Mouse (Mus musculus) heart, adult 9 months (tissue): ENCODE measurements at regions not wholly inside any gene's neighbourhood (a gene's known extent, or its start where the extent isn't known, plus 50 kb on each side); places are given as distances from the start of the nearest gene placed in this dataset.

ENCODE experiments used
- DNase-seq, 2 experiments: peaks; one replicate each; pipeline ENCODE4 v3.0.0; 2022; ENCODE audit warnings: low spot score in 2 of 2

DNA sequence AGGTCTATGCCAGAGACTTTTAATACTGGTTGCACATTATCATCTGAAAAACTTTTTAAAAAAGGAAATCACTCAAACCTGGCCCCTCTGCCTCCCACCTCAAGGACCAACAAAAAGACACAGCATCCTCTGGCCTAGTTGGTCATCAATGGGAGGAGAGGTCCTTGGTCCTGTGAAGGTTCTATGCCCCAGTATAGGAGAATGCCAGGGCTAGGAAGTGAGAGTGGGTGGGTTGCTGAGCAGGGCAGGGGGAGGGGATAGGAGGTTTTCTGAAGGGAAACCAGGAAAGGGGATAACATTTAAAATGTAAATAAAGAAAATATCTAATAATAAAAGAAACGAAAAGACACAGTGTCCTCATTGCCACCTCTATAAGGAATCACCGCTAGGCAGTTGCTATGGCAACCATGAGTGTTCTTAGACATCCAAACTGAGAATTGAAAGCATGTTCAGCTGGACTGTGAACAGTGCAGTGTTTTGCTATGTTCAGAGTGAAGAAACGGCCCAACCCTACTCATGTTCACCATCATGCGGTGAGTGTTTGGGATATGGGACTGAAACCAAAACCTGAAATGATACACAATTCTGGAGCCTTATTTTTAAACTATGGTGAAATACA lies 82.5 kb upstream of the 4933402D24Rik start:
- DNase-seq = no peak

DNA sequence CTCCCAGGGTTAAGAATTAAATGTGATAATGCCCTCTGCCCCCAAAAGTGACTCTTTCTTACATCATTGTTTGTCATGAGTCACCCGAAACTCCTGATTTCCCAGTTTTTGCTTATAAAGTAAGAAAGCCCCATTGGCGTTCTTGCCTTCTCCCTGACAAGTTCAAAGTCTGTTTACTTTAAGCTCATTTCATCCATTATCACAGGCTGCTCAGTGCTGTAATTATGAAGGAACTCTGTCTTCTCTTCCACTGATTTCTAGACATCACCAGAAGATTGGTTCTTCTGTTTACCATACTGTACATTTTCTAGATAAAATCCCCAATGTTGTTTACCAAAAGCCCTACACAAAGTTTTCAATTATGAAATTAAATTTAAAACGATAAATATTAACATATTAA lies 81.2 kb upstream of the 4933402D24Rik start:
- no peak for DNase-seq

DNA sequence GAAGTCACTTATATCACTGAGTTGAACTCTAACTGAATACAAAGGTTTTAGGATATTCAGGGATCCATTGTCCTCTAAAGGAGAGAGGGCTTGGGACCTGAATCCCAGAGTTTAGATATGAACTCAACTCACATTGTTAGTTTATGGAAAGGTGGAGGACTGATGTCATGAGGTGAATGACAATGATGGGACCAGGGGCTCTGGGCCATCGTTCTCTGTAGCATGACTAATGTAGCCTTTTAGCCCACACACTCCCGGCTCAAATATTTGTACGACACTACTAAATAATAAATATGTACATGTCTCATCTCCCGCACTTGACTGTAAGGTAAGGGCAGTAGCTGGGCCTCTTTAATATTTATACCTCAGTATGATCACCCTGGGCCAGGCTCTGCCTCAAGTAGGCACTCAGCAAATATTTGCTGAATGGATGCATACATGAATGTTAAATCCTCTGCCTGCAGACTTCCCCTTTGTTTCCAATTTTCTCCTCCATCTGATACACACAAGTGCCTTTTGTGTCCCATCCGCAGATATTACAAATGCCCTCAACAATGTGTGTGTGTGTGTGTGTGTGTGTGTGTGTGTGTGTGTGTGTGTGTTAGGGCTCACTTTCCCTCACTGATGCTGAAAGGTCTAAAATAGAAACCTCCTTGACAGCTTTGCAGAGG lies 59.2 kb upstream of the 4933402D24Rik start:
- DNase-seq = no peak

DNA sequence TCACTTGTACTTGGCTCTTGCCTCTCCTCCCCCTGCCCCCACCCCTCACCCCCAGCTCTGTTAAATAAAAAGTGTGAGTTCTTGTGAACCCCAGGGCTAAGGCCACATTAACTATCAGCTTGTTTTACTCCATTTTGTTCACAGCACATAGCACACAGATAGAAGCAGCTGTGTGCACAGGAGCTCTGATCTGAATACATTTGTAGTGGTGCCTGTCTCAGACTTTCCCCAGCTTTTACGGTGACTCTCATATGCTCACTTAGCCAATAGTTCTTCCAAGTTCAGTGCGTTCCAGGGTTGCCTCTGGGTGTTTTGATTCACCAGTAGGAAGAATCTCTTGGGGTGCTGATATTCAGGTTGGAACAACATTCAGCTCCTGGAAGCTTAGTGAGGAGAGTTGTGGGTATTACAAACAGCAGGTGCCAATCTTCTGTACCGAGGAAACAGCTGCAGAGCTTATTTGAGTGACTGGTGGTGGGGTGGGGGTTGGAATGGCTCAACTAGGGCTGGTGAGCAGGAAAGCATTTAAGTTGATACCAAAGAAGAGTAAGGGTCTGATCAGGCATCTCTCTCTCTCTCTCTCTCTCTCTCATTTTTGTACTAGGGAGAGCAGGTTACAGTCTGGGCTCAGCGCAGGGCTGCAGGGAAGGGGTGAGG lies 51.7 kb upstream of the 4933402D24Rik start:
- no peak for DNase-seq

DNA sequence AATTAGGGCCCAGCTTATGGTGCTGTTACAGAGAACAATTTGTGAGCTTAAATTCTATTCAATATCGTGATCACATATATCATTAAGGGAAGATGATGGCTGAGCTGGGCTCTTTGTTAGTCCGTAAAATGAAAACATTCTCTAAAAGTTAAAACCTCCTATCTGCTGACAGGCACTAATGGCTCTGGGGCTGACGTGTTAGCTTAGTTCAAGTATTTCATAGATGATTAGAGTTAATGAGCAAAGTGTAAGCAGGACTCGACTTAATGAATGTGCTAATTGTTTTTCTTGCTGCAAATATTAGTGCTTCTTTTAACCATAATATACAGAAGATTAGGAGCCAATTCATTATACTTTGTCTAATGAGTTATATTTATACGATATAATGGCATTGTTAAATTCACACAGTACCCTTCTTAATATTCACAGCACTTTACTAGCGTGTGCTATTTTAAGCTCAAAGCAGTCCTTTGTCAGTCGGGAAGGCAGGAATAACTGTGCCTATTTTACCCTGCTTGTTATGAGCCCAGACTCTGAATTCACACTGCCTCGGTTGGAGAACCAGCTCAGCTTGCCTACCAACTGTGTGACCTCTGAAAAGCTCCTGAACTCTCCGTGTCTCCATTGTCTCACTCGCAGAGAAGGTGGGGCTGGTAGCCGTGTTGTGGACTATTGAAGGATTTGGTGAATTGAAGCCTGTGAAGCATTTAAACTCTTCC lies 50.6 kb upstream of the 4933402D24Rik start:
- DNase-seq = no peak
